Mouse (Mus musculus): ENCODE data around the gene Pck2. TPM values are rescaled to one million over a fixed set of nuclear protein-coding genes. Genes with fewer than 3 reads are reported as not detected.

The Pck2 gene
- polyA plus RNA-seq, 1 experiment from 2014 or later, result 35.5 TPM

- H3K36me3 ChIP-seq, result no peaks in the 10 kb centered on the region
- H3K27me3 ChIP-seq (replicated peaks), result peaks cover 85% of the 10 kb centered on the region
- no peak within 1 kb of the TSS for H3K27ac ChIP-seq
- peaks cover 30% of the 10 kb centered on the region for H3K4me1 ChIP-seq
- no peaks in the 10 kb centered on the region for H3K9me3 ChIP-seq (replicated peaks)
- H3K9ac ChIP-seq, result no peak within 1 kb of the TSS
- WGBS (ENCODE audit: insufficient replicate concordance), result 64% methylated on average over 20 of the region's 22 CpGs
- ATAC-seq, result no peak
- no peak within 1 kb of the TSS for H3K4me3 ChIP-seq
- H3K4me2 ChIP-seq, result no peak within 1 kb of the TSS
Measured at GRCm38 (mm10) chr14:55510125-55510731, 29.8 kb upstream of the Pck2 start, which contains the start of gene Cpne6. Cpne6 (plus strand) TSS chr14:55510445.

DNA sequence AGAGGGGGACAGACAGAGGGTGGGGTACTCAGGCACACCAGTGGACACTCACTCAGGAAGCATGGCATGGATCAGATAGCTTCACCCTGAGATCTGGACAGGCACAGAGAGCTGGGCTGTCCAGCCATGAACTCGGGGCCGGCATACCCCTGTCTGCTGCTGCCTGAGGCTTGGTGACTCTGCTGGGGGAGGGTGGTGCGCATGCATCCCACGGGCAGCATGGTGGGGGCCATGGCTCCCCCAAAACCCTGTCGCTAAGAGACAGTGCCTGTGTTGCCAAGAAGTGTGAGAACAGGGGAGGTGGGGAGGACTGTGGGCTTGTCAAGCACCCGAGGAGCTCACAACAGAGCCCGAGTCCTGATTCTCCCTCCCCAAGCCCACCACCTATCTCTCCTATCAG lies 29.0 kb upstream of the Pck2 start:
- ATAC-seq, result no peak; the same call in 1 of the 2 replicates
- H3K4me2 ChIP-seq, result no peak overlapping the region
- 40% methylated on average over 7 of the region's 7 CpGs for WGBS (ENCODE audit: insufficient replicate concordance)

DNA sequence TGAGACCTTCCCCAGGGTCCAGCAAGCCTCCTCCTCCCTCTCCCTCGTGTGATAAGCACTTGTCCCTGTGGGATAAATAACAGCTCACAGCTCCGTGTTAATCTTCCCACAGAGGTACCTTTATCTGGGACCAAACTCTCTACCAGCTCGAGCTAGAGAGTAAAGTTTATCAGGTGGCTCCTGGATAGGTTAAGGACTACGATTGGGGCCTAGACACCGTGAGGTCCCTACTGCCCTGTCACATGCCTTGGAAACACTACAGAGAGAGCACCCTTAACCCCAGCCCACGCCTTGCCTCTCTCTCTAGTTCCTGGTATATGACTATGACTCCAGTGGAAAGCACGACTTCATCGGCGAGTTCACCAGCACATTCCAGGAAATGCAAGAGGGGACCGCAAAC lies 26.1 kb upstream of the Pck2 start:
- no peaks in the 10 kb centered on the region for H3K9me3 ChIP-seq (replicated peaks)
- H3K9ac ChIP-seq, result no peak overlapping the region
- H3K27me3 ChIP-seq (replicated peaks), result peaks cover 97% of the 10 kb centered on the region
- H3K36me3 ChIP-seq, result no peaks in the 10 kb centered on the region
- no peak overlapping the region for H3K27ac ChIP-seq
- ATAC-seq, result peak; percentile 65
- H3K4me3 ChIP-seq, result no peak overlapping the region
- H3K4me2 ChIP-seq, result peak overlapping the region; percentile 25
- WGBS (ENCODE audit: insufficient replicate concordance), result 25% methylated on average over 10 of the region's 10 CpGs
- peaks cover 30% of the 10 kb centered on the region for H3K4me1 ChIP-seq

More for the DNA sequence above, 29.0 kb upstream of the Pck2 start:
- H3K9me3 ChIP-seq (replicated peaks), result no peaks in the 10 kb centered on the region
- H3K36me3 ChIP-seq, result no peaks in the 10 kb centered on the region
- peaks cover 90% of the 10 kb centered on the region for H3K27me3 ChIP-seq (replicated peaks)
- H3K4me3 ChIP-seq, result no peak overlapping the region
- H3K27ac ChIP-seq, result no peak overlapping the region
- peaks cover 30% of the 10 kb centered on the region for H3K4me1 ChIP-seq
- no peak overlapping the region for H3K9ac ChIP-seq

GRCm38 (mm10) chr14:55515846-55516245 lies 24.2 kb upstream of the Pck2 start:
- ATAC-seq, result no peak
- Histone ChIP-seq H3K27ac (no peak overlapping the region), H3K4me2 (no peak overlapping the region), H3K27me3 (replicated peaks) (peaks cover 99% of the 10 kb centered on the region), H3K36me3 (no peaks in the 10 kb centered on the region), H3K9ac (no peak overlapping the region), H3K4me3 (no peak overlapping the region), H3K4me1 (peaks cover 29% of the 10 kb centered on the region), H3K9me3 (replicated peaks) (no peaks in the 10 kb centered on the region)
- WGBS (ENCODE audit: insufficient replicate concordance), result 72% methylated on average over 4 of the region's 4 CpGs

DNA sequence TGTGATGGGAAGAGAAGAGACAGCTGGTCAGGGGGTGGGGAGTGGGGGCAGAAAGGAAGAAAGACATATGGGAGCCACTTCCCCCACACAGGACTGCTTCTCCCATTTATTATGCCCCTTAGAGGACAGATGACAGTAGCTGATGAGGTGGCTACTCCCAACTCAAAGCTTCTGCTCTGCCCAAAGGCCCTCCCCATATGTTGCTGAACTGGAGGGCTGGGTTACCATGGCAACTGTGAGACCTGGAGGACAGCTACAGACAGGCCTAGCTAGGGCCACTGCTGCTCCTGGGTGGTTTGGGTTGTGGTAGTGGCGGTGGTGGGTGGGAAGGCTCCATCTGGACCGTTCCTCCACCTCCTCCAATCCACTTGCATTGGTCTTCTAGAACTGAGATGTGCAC lies 21.2 kb upstream of the Pck2 start:
- Histone ChIP-seq H3K4me3 (no peak overlapping the region), H3K9me3 (replicated peaks) (no peaks in the 10 kb centered on the region), H3K4me1 (peaks cover 18% of the 10 kb centered on the region), H3K27me3 (replicated peaks) (peaks cover 100% of the 10 kb centered on the region), H3K9ac (no peak overlapping the region), H3K36me3 (no peaks in the 10 kb centered on the region), H3K27ac (no peak overlapping the region), H3K4me2 (no peak overlapping the region)
- WGBS (ENCODE audit: insufficient replicate concordance), result 63% methylated on average over 2 of the region's 2 CpGs
- ATAC-seq, result no peak

- H3K4me3 ChIP-seq, result no peak overlapping the region
- no peak overlapping the region for H3K9ac ChIP-seq
- no peaks in the 10 kb centered on the region for H3K36me3 ChIP-seq
- H3K4me2 ChIP-seq, result no peak overlapping the region
- peaks cover 18% of the 10 kb centered on the region for H3K4me1 ChIP-seq
- H3K9me3 ChIP-seq (replicated peaks), result no peaks in the 10 kb centered on the region
- 50% methylated on average over 4 of the region's 4 CpGs for WGBS (ENCODE audit: insufficient replicate concordance)
- no peak for ATAC-seq
- H3K27me3 ChIP-seq (replicated peaks), result peaks cover 100% of the 10 kb centered on the region
- no peak overlapping the region for H3K27ac ChIP-seq
Measured at GRCm38 (mm10) chr14:55519604-55520003, 20.5 kb upstream of the Pck2 start.

- no peak for ATAC-seq
- H3K27me3 ChIP-seq (replicated peaks), result peaks cover 100% of the 10 kb centered on the region
- no peak overlapping the region for H3K27ac ChIP-seq
- no peaks in the 10 kb centered on the region for H3K9me3 ChIP-seq (replicated peaks)
- H3K36me3 ChIP-seq, result no peaks in the 10 kb centered on the region
- peak overlapping the region; percentile 49 for H3K4me3 ChIP-seq
- peaks cover 19% of the 10 kb centered on the region for H3K4me1 ChIP-seq
- H3K4me2 ChIP-seq, result peak overlapping the region; percentile 68
- 1% methylated on average over 61 of the region's 61 CpGs for WGBS (ENCODE audit: insufficient replicate concordance)
- H3K9ac ChIP-seq, result peak overlapping the region; percentile 34
Measured at GRCm38 (mm10) chr14:55520451-55521361, 19.4 kb upstream of the Pck2 start.

DNA sequence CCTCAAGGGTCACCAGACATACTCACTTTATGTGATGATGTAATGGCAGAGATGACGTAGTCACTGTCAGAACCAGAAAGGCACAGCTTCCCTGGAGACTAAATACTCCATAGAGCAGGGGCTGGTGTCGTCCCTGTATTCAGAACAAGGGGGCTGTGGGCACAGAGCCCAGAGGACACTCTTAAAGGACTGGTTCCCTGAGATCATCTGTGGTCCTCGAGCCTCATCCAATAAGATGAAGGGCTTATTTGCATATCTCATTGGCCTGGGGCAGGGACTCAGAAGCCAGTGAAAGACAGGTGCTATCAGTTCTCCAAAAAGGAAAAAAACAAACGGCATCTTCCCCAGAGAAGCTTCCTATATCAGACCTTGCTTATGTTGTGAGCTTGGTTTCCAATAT lies 16.0 kb upstream of the Pck2 start:
- Histone ChIP-seq H3K36me3 (no peaks in the 10 kb centered on the region), H3K9me3 (replicated peaks) (no peaks in the 10 kb centered on the region), H3K4me2 (no peak overlapping the region), H3K9ac (no peak overlapping the region), H3K27ac (no peak overlapping the region), H3K4me3 (no peak overlapping the region), H3K4me1 (peaks cover 19% of the 10 kb centered on the region), H3K27me3 (replicated peaks) (peaks cover 82% of the 10 kb centered on the region)
- WGBS (ENCODE audit: insufficient replicate concordance), result 38% methylated on average over 4 of the region's 4 CpGs
- no peak for ATAC-seq

- H3K9me3 ChIP-seq (replicated peaks), result no peaks in the 10 kb centered on the region
- H3K4me2 ChIP-seq, result no peak within 1 kb of the TSS
- no peaks in the 10 kb centered on the region for H3K36me3 ChIP-seq
- no peak within 1 kb of the TSS for H3K9ac ChIP-seq
- no peak within 1 kb of the TSS for H3K27ac ChIP-seq
- H3K4me1 ChIP-seq, result peaks cover 19% of the 10 kb centered on the region
- WGBS (ENCODE audit: insufficient replicate concordance), result 16% methylated on average over 8 of the region's 8 CpGs
- no peak within 1 kb of the TSS for H3K4me3 ChIP-seq
- no peak for ATAC-seq
- peaks cover 82% of the 10 kb centered on the region for H3K27me3 ChIP-seq (replicated peaks)
Measured at GRCm38 (mm10) chr14:55524785-55525184, 15.3 kb upstream of the Pck2 start, which contains the start of gene Nrl. Nrl (minus strand) TSS chr14:55524981.

DNA sequence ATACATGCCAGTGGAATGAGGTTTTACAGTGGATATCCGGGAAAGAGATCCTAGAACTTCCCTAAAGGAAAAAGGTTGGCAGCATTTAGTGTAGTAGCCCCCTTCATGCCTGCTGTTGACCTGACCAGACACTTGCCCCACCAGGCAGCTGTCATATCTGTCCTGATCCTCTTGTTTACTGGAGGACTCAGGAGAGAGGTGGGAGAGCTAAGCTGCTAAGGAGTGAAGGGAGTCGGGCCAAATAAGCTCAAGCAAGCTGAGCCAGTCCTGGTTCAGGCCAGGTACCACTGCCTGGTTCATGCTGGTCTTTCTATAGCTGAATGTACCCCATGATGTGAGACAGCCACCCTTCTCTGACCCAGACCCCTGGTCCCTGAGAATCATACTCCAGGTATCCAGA lies 13.4 kb upstream of the Pck2 start:
- Histone ChIP-seq H3K9ac (no peak overlapping the region), H3K36me3 (no peaks in the 10 kb centered on the region), H3K27ac (no peak overlapping the region), H3K4me2 (no peak overlapping the region), H3K4me1 (peaks cover 9% of the 10 kb centered on the region; the same call in 1 of the 2 replicates), H3K27me3 (replicated peaks) (peaks cover 76% of the 10 kb centered on the region), H3K9me3 (replicated peaks) (no peaks in the 10 kb centered on the region), H3K4me3 (no peak overlapping the region)
- ATAC-seq, result no peak
- 66% methylated on average over 2 of the region's 2 CpGs for WGBS (ENCODE audit: insufficient replicate concordance)

- no peaks in the 10 kb centered on the region for H3K36me3 ChIP-seq
- H3K4me1 ChIP-seq, result peaks cover 9% of the 10 kb centered on the region; the same call in 1 of the 2 replicates
- H3K9ac ChIP-seq, result no peak overlapping the region
- no peaks in the 10 kb centered on the region for H3K9me3 ChIP-seq (replicated peaks)
- no peak overlapping the region for H3K4me2 ChIP-seq
- no peak overlapping the region for H3K27ac ChIP-seq
- 8% methylated on average over 3 of the region's 3 CpGs for WGBS (ENCODE audit: insufficient replicate concordance)
- peaks cover 66% of the 10 kb centered on the region for H3K27me3 ChIP-seq (replicated peaks)
- H3K4me3 ChIP-seq, result no peak overlapping the region
- ATAC-seq, result no peak
Measured at GRCm38 (mm10) chr14:55527940-55528339, 12.1 kb upstream of the Pck2 start.

DNA sequence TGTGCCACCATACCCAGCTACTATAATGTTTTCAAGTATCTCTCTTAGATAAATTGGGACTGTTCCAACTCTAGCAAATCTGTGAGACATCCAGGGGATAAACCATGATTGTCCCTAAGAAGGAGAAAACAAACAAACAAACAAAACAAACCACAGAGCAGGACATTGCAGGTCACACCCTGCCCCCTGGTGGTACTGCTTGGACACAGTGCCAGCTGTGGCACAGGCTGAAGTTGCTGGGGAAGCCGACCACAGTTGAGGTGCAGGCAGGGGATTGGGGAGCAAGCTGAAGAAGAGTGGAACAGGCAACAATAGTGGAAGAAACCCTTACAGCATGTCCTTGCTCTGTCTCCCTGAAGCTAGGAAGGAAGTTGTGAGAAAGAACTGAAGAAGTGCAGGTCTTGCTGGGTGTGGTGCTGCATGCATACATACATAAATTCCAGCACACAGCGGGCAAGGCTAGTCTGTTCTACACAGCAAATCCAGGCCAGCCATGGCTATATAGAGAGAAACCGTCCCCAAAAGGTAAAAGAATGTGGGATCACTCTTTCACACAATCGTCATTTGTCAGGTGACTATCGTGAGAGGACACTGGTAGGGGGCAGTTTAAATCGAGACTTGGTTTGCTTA lies 3.8 kb upstream of the Pck2 start:
- 42% methylated on average over 6 of the region's 6 CpGs for WGBS (ENCODE audit: insufficient replicate concordance)

More for the DNA sequence above, 3.8 kb upstream of the Pck2 start:
- H3K9me3 ChIP-seq (replicated peaks), result no peaks in the 10 kb centered on the region
- H3K27me3 ChIP-seq (replicated peaks), result 0 out of 2 replicates have a peak, but pooled peaks cover 8% of the 10 kb centered on the region
- no peak overlapping the region for H3K9ac ChIP-seq
- no peaks in the 10 kb centered on the region for H3K36me3 ChIP-seq
- H3K4me1 ChIP-seq, result peaks cover 37% of the 10 kb centered on the region
- H3K4me2 ChIP-seq, result no peak overlapping the region
- H3K4me3 ChIP-seq, result no peak overlapping the region
- no peak for ATAC-seq
- H3K27ac ChIP-seq, result no peak overlapping the region
